Mouse (Mus musculus) v-Abl transformed pro-B cells (cell line): ENCODE results near the gene Cdk2.
"Not testable (repeated sequence)": the region's sequence is repeated elsewhere in the genome, so short reads cannot be mapped to it uniquely, and the experiment has no call there.

Source experiments
- in situ Hi-C, 2 experiments: fragments of 400-800 bp; cut with MboI; formaldehyde crosslinking; loops; one replicate each; pipeline ENCODE4 v1.15.1; 2025; ENCODE audit not compliant: unreplicated experiment in 2 of 2

The Cdk2 gene

DNA sequence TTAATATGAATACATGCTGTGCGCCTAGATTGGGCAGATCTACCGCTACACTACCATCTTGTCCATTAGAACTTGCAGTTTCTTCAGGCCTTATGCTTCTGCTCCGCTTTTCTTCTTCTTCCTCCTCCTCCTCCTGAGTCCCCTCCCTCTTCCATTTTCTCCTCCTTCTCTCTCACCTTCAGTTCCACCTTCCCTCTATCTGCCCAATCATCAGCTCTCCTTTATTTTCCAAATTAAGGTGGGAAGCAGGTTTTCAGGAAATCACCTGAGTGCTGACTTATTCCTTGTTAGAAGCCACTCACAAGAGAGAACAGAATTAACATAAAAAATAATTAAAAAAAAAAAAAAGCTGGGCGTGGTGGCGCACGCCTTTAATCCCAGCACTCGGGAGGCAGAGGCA lies 6.5 kb upstream of the Cdk2 start:
- in situ Hi-C loops = not testable (repeated sequence)

DNA sequence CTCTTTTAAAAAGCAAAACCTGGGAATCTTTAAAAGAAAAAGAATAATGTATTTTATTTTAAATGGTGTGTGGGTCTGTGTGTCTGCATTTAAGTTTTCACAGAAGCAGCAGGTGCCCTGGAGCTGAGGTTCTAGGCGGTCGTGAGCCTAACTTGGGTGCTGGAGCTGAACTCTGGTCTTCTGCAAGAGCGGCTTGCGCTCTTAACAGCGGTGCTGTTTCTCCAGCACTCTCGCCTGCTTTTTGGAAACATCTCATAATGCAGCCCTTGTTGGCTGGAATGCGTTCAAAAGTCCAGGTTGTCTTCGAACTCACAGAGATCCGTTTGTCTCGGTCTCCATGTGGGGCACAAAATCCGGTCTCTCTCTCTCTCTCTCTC lies 474 bp upstream of the Cdk2 start:
- in situ Hi-C loops = no loop called here

DNA sequence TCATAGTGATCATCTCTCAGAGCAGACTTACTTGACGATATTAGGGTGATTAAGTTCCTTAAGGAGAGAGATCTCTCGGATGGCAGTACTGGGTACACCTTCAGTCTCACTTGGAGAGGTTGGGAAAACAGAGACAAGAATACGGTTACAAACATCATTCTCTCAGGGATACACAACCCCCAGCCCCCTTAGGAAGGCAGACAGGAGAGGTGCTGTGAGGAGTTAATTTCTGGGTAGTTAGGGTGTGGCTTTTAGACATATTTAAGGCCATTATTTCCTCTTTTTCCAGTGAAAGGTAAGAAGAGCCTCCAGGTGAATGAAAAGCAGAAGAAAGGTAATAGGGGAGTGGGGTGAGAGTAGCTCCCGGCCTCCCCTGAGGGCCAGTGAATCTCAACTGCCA lies 936 bp downstream of the Cdk2 start, which contains the start of gene Pmel:
Pmel (plus strand) TSS at position 301 of the 400 bp plus-strand sequence.
- in situ Hi-C loops = loop anchor here in 1 of 2 experiments (5.0 kb wide), 1 partner anchor 38 kb away; the partner anchor contains the start of gene Dgka

DNA sequence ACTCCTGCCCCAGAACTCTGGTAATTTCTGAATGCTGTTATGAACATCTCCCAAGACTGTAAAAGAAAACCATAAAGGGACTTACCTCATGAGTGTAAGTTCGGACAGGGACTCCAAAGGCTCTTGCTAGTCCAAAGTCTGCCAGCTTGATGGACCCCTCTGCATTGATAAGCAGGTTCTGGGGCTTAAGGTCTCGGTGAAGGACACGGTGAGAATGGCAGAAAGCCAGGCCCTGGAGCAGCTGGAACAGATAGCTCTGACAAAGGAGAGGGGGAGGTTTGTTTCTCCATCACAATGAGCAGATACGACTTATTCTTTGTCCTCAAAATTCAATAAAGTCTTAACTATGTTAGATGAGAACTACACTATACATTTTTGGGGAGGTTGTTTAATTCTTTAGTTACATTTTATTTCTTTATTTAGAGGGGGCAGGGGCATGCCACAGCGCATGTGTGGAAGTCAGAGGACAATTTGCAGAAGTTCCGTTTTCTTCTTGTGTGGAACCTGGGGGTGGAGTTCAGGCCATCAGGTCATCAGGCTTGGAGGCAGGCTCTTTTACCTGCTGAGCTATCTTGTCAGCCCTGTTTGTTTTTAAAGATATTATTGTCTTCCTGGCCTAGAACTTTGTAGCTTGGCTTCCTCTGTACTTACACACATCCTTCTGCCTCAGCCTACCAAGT lies 2.4 kb downstream of the Cdk2 start:
- in situ Hi-C loops = loop anchor here in 1 of 2 experiments (5.0 kb wide), 1 partner anchor 40 kb away; the partner anchor contains the start of gene Dgka

DNA sequence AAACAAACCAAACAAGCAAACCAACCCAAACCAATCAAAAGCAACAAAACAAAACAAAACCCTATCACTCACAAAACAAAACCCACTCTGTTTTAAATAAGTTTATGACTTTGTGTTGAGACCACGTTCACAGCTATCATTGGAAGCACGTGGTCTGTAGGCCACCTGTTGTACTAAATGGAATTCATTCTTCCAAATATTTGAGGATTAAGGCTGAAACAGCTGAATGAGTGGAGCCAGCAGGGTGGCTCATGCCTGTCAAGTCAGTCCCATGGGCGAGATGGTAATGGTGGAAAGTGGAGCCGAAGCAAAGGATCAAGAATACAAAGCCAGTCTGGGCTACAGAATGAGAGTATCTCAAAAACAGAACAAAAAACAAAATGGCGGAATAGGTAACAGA lies 4.1 kb downstream of the Cdk2 start:
- in situ Hi-C loops = loop anchor here in 1 of 2 experiments (5.0 kb wide), 1 partner anchor 42 kb away; the partner anchor contains the start of gene Dgka

DNA sequence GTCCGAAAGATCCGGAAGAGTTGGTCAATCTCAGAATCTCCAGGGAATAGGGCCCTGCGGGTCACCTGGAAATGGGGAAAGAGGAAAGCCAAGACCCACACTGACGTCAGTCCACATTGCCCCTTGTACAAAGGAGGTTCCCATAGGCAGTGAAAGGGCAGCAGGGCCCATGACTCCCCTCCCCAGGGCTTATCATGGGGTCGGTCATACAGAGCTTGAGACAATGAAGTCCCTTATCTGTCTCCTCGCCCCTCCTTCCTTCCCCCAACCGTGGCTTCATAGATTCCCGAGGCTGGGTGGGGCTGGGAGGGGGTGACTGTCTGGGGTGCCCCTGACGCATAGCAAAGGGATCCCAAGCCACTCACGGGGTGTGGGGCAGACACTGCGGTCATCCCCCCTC lies 5.2 kb downstream of the Cdk2 start:
- in situ Hi-C loops = loop anchor here in 1 of 2 experiments (5.0 kb wide), 1 partner anchor 43 kb away; the partner anchor contains the start of gene Dgka

DNA sequence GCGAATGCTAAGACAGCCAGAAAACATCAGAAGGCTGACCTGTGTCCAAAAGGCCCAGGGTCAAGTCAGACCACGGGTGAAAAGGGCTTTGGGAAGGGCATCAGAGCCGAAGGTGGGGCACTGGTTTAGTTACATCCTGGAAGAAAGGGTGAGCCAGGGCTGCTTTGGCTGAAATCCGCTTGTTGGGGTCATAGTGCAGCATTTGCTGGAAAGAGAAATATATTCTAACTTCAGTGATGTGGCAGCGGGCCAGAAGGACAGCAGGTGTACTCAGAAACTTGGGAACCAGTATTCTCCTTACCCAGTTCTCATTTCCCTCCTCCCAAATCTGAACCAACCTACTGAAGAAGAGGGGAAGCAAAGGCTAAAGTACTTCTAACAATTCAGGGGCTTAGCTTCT lies 5.8 kb downstream of the Cdk2 start:
- in situ Hi-C loops = no loop called here

DNA sequence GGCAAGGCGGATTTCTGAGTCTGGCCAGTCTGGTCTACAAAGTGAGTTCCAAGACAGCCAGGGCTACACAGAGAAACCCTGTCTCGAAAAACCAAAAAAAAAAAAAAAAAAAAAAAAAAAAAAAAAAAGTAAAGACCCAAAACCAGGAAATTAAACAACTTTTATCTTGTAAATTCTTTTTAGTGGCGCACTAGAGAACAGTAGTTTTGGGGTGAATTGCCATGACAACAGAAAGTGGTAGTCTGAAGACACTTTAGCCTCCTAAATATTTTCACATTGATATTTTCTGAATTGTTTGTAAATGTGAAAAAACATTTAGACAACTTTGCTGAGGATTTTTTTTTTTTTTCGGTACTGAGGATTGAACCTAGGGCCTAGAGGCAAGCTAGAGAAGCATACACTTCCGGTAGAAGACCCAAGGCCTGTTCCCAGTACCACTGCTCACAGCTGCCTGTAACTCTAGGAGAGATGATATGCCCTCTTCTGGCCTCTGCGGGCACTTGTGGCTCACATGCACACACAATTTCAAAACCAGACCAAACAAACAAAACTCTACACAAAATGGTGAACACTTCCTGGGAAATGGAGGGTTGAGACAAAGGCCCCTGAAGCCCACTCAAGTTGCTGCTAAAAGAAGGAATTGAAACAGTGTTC lies 7.6 kb downstream of the Cdk2 start:
- in situ Hi-C loops = no loop called here

DNA sequence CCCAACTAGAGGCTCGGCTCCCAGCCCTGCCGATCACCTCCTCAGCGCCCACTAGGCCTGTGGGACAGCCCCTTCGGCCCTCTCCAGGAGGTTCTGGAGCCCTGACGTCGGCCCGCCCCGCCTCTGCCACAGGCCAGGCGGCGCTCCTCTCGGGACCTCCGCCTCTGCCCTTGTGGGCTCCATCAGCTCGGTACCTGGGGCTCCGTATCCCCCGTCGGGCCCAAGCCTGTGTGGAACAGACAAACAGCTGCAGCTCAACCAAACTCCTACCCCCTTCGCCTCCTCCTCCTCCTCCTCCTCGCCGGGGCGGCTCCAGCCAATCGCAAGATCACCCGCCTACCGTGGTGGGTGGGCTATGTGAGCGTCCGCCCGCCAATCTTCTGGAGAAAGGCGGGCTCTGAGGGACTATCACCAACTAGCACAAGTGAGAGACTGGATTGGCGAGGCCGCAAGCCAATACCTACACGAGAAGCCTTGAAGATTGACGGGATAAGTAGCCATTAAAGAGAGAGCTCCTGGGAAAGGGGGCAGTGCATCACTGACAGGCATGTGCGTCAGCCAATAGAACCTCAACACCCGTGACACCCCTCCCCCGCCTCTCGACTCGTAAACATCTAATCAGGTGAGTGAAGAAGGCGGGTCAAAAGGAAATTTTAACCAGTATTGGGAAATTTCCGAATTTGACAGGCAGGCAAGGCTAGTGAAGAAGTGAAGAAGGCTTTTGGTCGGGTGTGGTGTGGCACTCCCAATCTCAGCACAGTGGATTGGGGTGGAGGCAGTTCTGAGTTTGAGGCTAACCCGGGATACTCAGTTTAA lies 8.6 kb downstream of the Cdk2 start, which contains the start of gene Rab5b:
Rab5b (minus strand) TSS at position 273 of the 816 bp plus-strand sequence.
- in situ Hi-C loops = no loop called here

DNA sequence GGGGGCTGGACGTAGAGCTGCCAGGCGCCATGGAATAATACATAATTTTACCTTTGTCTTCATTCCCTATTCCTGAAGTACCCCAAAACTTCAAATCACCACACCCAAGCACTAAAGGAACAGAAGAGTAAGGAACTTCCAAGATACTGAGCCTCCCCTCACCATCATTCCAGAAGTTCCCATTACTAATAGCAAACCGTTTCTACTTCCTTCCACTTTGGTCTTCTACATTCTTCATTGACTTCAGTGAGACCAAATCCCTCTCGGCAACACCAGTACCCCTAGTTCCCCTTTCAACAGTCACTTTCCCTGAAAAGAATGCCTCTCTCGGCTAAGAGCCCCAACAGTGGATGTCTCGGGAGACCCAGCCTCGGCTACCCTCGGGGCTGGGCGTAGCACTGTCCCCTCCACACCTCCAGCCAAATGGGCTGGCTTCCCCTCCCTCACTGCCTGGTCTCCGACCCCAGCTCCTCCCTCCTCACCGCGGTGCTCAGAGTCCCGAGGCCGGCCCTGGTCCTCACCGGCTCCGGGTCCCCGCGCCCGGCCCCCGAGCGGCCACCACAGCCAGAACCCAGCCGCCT lies 9.3 kb downstream of the Cdk2 start:
- in situ Hi-C loops = no loop called here

DNA sequence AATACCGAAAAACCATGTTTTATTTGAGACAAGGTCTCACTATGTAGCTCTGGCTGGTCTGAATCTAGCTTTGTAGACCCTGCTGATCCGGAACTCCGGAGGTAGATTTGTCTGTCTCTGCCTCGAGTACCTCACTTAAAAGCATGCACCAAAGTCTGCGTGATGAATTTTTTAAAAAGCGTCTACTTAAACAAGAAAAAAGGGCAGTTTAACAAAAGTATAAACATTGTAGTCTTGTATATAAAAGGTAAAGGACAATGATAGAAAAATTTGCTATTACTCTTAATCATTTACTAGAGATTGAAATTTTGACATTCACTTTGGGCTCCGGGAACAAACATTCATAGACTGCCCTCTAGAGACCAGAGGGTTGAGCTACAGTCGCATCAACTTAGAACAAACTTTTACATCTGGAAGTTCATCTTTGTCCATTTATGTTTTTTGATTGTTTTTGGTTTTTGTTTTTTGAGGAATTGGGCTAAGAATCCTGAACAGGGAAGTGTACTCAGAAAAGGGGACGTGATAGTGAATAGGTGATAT lies 30.3 kb downstream of the Cdk2 start:
- in situ Hi-C loops = loop anchor here (5.0 to 10.0 kb wide), 3 partner anchors 47 to 130 kb away; partner anchors contain the start of genes Rps26 (in 2 of the 2), Rpl41 (in 1 of the 2) and Zc3h10 (in 1 of the 2)

DNA sequence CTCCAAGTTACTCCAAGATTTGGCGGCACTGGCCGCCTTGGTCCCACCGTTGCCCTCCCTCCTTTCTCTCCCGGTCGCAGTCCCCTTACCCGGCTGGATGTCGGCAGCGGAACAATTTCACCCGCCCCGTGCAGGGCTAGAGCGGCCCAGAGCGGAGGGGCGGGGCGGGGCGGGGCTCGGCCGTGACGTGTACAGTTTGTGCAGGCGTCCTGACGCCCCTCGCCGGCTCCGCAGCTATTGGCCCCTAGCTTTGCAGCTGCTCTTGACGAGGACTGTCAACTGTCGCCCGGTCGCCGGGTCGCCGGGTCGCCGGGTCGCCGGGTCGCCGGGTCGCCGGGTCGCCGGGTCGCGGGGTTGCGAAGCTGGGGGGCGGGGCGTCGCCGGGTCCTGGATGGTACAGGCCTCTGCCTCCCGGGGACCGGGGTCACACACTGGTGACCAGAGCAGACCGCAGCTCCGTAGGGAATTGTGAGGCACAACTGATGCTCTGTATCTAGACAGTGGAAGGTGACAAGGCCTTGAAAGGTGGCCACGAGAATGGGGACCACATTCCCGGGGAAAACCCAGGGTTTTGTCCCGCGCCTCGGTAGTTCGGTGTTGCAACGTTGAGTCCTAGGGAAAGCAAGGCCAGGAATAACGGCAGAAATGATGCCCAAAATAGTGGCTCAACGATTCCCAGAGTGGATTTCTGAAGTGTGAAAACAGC lies 30.9 kb downstream of the Cdk2 start, which contains the start of gene Suox:
Suox (minus strand) TSS at position 311 of the 706 bp plus-strand sequence.
- in situ Hi-C loops = loop anchor here (5.0 to 10.0 kb wide), 3 partner anchors 47 to 129 kb away; partner anchors contain the start of genes Rps26 (in 2 of the 2), Rpl41 (in 1 of the 2) and Zc3h10 (in 1 of the 2)

DNA sequence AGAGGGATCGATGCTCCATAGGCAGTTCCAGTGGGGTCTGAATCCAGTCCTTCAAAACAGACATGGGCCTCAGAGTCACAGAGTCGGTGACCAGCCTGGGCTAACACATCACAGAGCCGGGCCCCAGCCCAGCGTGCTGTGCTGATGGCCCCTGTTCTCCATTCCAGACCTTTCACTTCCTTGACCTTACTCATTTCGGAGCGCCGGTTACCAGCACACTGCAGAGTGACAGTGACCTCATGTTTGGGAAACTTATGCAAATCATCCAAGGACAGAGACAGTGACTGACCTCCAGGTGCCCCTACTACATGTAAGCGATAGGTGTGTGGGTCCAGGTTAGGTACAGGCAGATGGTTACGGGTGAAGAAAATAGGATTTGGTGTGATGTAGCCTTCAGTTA lies 33.7 kb downstream of the Cdk2 start:
- in situ Hi-C loops = loop anchor here (5.0 to 10.0 kb wide), 3 partner anchors 44 to 126 kb away; partner anchors contain the start of genes Rps26 (in 2 of the 2), Rpl41 (in 1 of the 2) and Zc3h10 (in 1 of the 2)

DNA sequence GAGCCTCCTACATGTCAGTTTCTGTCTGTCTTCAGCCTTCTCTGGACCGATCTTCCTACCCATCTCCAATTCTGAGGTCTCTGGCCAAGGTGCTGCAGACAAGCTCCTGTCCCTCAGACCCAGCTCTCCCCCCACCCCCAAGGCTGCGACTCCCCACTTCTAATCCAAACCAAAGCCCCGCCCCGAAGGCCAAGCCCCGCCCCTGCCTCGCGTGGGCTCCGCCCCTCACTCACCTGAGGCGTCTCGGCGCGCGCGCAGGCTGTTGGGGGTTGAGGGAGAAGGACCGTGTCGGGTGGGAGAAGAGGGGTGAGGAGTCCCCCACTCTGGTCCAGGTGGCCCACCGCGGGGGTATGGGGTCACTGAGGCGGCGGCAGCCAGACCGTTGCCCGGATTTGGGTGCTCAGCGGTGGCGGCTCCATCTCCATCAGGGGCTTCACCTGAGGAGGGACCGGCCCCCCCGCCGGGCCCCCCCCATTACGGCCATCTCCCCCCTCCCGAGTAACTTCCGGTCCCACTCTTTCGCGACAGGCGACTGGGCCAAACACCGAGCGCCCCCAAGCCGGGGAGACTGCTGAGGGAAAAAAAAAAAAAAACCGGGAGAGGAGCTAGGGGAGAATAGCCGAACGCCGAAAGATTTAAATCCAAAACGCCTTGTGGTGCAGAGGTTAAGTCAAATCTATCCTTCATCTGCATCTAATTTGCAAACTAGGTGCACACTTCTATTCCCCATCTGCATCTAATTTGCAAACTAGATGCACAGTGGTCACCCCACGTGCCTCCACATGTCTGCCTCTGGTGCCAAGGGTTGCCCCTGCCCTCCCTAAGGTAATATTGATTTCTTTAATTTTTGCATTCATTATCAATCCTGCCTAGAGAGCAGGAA lies 35.8 kb downstream of the Cdk2 start:
- in situ Hi-C loops = no loop called here

DNA sequence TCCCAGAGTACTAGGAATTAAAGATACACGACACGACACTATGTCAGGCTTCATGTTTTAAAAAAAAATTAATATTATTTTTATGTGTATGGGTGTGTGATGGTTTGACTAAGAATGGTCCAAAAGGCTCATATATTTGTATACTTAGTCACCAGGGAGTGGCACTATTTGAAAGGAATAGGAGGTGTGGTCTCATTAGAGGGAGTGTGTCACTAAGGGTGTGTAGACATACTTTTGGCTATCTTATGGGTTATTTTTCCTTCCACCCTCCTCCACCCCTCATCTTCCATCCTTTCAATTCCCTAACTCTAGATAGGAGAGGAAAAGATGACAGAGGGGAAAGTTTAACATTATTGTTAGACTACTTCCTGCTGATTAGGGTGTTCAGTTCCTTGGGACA lies 39.0 kb downstream of the Cdk2 start:
- in situ Hi-C loops = no loop called here

DNA sequence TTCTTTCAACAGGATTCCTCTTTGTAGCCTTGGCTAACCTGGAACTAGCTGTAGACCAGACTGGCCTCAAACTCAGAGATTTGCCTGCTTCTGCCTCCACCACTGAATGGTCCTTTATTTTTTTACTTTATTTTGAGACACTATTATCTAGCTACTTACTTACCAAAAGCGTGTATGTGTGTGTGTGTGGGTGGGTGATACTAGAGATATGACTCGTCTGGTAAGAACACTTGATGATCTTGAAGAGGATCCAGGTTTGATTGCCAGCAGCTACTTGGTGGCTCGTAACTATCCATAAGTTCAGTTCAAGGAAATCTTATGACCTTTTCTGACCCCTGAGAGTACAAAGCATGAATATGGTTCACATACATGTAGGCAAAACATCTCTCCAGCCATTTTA lies 39.5 kb downstream of the Cdk2 start:
- in situ Hi-C loops = no loop called here

DNA sequence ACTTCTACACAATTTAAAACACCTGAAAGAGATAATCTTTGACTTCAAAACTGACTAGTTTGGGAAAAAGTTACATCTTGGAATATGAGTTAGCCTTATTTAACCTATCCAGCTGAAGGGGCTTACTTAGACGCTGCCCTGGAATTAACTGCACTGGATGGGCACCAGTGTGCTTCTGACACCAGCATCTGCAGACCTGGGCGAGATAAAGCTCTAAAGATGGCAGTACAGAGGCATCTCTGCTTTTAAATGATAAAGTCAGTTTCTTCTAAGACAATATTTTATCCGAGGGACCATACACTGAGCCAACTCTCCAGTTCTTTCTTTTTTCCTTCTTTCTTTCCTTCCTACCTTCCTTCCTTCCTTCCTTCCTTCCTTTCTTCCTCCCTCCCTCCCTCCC lies 40.0 kb downstream of the Cdk2 start:
- in situ Hi-C loops = no loop called here
